Mouse (Mus musculus): ENCODE data around the gene Il5ra. TPM values are rescaled to one million over a fixed set of nuclear protein-coding genes. Genes with fewer than 3 reads are reported as not detected.

The Il5ra gene
- polyA plus RNA-seq, 1 experiment from 2014 or later = not detected

- Histone ChIP-seq H3K27ac (ENCODE audit: low read depth, low read length) (no peak overlapping the region), H3K27me3 (replicated peaks; ENCODE audit: control insufficient read depth, insufficient read depth, low read length) (no peaks in the 10 kb centered on the region), H3K9me3 (ENCODE audit: control insufficient read depth) (no peaks in the 10 kb centered on the region), H3K4me3 (ENCODE audit: low read depth, low read length) (no peak overlapping the region), H3K4me1 (replicated peaks; ENCODE audit: control insufficient read depth, insufficient read depth, low read length) (no peaks in the 10 kb centered on the region), H3K36me3 (ENCODE audit: control insufficient read depth, insufficient read depth) (peaks cover 25% of the 10 kb centered on the region), H3K4me2 (replicated peaks; ENCODE audit: low read depth) (no peak overlapping the region), H3K9ac (ENCODE audit: low read depth, low read length) (no peak overlapping the region)
- TF ChIP-seq CTCF (IDR thresholded peaks at IDR 0.05; ENCODE audit: low read depth) = no peak
- no peak for ATAC-seq
- 80% methylated on average over 3 of the region's 3 CpGs for WGBS
These were observed 38.3 kb upstream of the Il5ra start for GRCm38 (mm10) chr6:106787138-106787537.

- H3K9ac ChIP-seq (ENCODE audit: low read depth, low read length) = peak overlapping the region; percentile 67
- no peak for TF ChIP-seq CTCF (IDR thresholded peaks at IDR 0.05; ENCODE audit: low read depth)
- WGBS = 35% methylated on average over 4 of the region's 4 CpGs
These were observed 21.2 kb upstream of the Il5ra start for GRCm38 (mm10) chr6:106770046-106770445.

GRCm38 (mm10) chr6:106769290-106769866, 20.5 kb upstream of the Il5ra start:
- H3K27me3 ChIP-seq (replicated peaks; ENCODE audit: control insufficient read depth, insufficient read depth, low read length) = no peaks in the 10 kb centered on the region; the same call in 1 of the 2 replicates
- H3K27ac ChIP-seq (ENCODE audit: low read depth, low read length) = peak overlapping the region; percentile 47
- no peak for TF ChIP-seq CTCF (IDR thresholded peaks at IDR 0.05; ENCODE audit: low read depth)
- peaks cover 12% of the 10 kb centered on the region; the same call in 1 of the 2 replicates for H3K36me3 ChIP-seq (ENCODE audit: control insufficient read depth, insufficient read depth)
- ATAC-seq = peak; percentile 71
- peaks cover 7% of the 10 kb centered on the region; the same call in 1 of the 2 replicates for H3K4me1 ChIP-seq (replicated peaks; ENCODE audit: control insufficient read depth, insufficient read depth, low read length)
- 1% methylated on average over 33 of the region's 33 CpGs for WGBS
- H3K9ac ChIP-seq (ENCODE audit: low read depth, low read length) = peak overlapping the region; percentile 67
- H3K4me3 ChIP-seq (ENCODE audit: low read depth, low read length) = peak overlapping the region; percentile 77
- H3K4me2 ChIP-seq (replicated peaks; ENCODE audit: low read depth) = peak overlapping the region; percentile 82
- H3K9me3 ChIP-seq (ENCODE audit: control insufficient read depth) = no peaks in the 10 kb centered on the region

More at GRCm38 (mm10) chr6:106770046-106770445, 21.2 kb upstream of the Il5ra start:
- Histone ChIP-seq H3K4me1 (replicated peaks; ENCODE audit: control insufficient read depth, insufficient read depth, low read length) (peaks cover 7% of the 10 kb centered on the region; the same call in 1 of the 2 replicates), H3K36me3 (ENCODE audit: control insufficient read depth, insufficient read depth) (peaks cover 12% of the 10 kb centered on the region; the same call in 1 of the 2 replicates), H3K9me3 (ENCODE audit: control insufficient read depth) (no peaks in the 10 kb centered on the region), H3K27me3 (replicated peaks; ENCODE audit: control insufficient read depth, insufficient read depth, low read length) (no peaks in the 10 kb centered on the region; the same call in 1 of the 2 replicates), H3K27ac (ENCODE audit: low read depth, low read length) (no peak overlapping the region), H3K4me3 (ENCODE audit: low read depth, low read length) (peak overlapping the region; percentile 77), H3K4me2 (replicated peaks; ENCODE audit: low read depth) (peak overlapping the region; percentile 82)
- no peak for ATAC-seq

GRCm38 (mm10) chr6:106768640-106769289, 19.9 kb upstream of the Il5ra start, which contains the start of gene Trnt1:
Trnt1 (plus strand) TSS chr6:106769120.
- H3K27ac ChIP-seq (ENCODE audit: low read depth, low read length) = peak within 1 kb of the TSS; percentile 47
- peak; percentile 100 for ATAC-seq
- TF ChIP-seq CTCF (IDR thresholded peaks at IDR 0.05; ENCODE audit: low read depth) = no peak
- peak within 1 kb of the TSS; percentile 82 for H3K4me2 ChIP-seq (replicated peaks; ENCODE audit: low read depth)
- H3K36me3 ChIP-seq (ENCODE audit: control insufficient read depth, insufficient read depth) = peaks cover 12% of the 10 kb centered on the region; the same call in 1 of the 2 replicates
- no peaks in the 10 kb centered on the region for H3K9me3 ChIP-seq (ENCODE audit: control insufficient read depth)
- H3K9ac ChIP-seq (ENCODE audit: low read depth, low read length) = peak within 1 kb of the TSS; percentile 67
- H3K4me3 ChIP-seq (ENCODE audit: low read depth, low read length) = peak within 1 kb of the TSS; percentile 77
- H3K4me1 ChIP-seq (replicated peaks; ENCODE audit: control insufficient read depth, insufficient read depth, low read length) = peaks cover 7% of the 10 kb centered on the region; the same call in 1 of the 2 replicates
- WGBS = 7% methylated on average over 35 of the region's 35 CpGs
- H3K27me3 ChIP-seq (replicated peaks; ENCODE audit: control insufficient read depth, insufficient read depth, low read length) = no peaks in the 10 kb centered on the region; the same call in 1 of the 2 replicates

GRCm38 (mm10) chr6:106766774-106767173, 17.9 kb upstream of the Il5ra start:
- Histone ChIP-seq H3K9me3 (ENCODE audit: control insufficient read depth) (no peaks in the 10 kb centered on the region), H3K9ac (ENCODE audit: low read depth, low read length) (no peak overlapping the region), H3K4me2 (replicated peaks; ENCODE audit: low read depth) (no peak overlapping the region), H3K4me3 (ENCODE audit: low read depth, low read length) (no peak overlapping the region), H3K36me3 (ENCODE audit: control insufficient read depth, insufficient read depth) (peaks cover 6% of the 10 kb centered on the region; the same call in 1 of the 2 replicates), H3K27ac (ENCODE audit: low read depth, low read length) (no peak overlapping the region), H3K27me3 (replicated peaks; ENCODE audit: control insufficient read depth, insufficient read depth, low read length) (no peaks in the 10 kb centered on the region; the same call in 1 of the 2 replicates), H3K4me1 (replicated peaks; ENCODE audit: control insufficient read depth, insufficient read depth, low read length) (peaks cover 7% of the 10 kb centered on the region; the same call in 1 of the 2 replicates)
- TF ChIP-seq CTCF (IDR thresholded peaks at IDR 0.05; ENCODE audit: low read depth) = no peak
- 71% methylated on average over 4 of the region's 4 CpGs for WGBS
- ATAC-seq = no peak

- Histone ChIP-seq H3K27me3 (replicated peaks; ENCODE audit: control insufficient read depth, insufficient read depth, low read length) (no peaks in the 10 kb centered on the region; the same call in 1 of the 2 replicates), H3K4me2 (replicated peaks; ENCODE audit: low read depth) (no peak overlapping the region)
These were observed 17.1 kb upstream of the Il5ra start for GRCm38 (mm10) chr6:106765892-106766291.

More at GRCm38 (mm10) chr6:106765892-106766291, 17.1 kb upstream of the Il5ra start:
- Histone ChIP-seq H3K4me3 (ENCODE audit: low read depth, low read length) (no peak overlapping the region), H3K4me1 (replicated peaks; ENCODE audit: control insufficient read depth, insufficient read depth, low read length) (peaks cover 7% of the 10 kb centered on the region; the same call in 1 of the 2 replicates), H3K27ac (ENCODE audit: low read depth, low read length) (no peak overlapping the region), H3K9ac (ENCODE audit: low read depth, low read length) (no peak overlapping the region), H3K36me3 (ENCODE audit: control insufficient read depth, insufficient read depth) (no peaks in the 10 kb centered on the region), H3K9me3 (ENCODE audit: control insufficient read depth) (no peaks in the 10 kb centered on the region)
- no peak for ATAC-seq
- WGBS = 83% methylated on average over 1 of the region's 1 CpGs
- no peak for TF ChIP-seq CTCF (IDR thresholded peaks at IDR 0.05; ENCODE audit: low read depth)

All from intestine, postnatal 0 days (tissue).